ENCODE assay signal across 10 mouse cellular contexts in genomic region chr15:83539905-83540304, GRCm38 (mm10). TPM values are rescaled to one million over a fixed set of nuclear protein-coding genes. Genes with fewer than 3 reads are reported as not detected.
DNase-seq lines count a peak whose midpoint lies in the region; ATAC-seq and TF ChIP-seq lines count a peak whose summit lies in the region.
"Had no signal": no experiment of that assay in that cellular context is flagged by ENCODE, and none has a peak within 500 bp of the region (broad histone marks: within the 10 kb centered on the region; RNA-seq: fewer than 3 reads in every experiment).

No protein-coding gene starts in this region.

- 20% methylated on average over 4 of the region's 4 CpGs for WGBS in heart, embryonic 16.5 days
- WGBS in lung, adult 2 months: 16% methylated on average over 4 of the region's 4 CpGs
- WGBS in hindbrain, postnatal 0 days: 64% methylated on average over 4 of the region's 4 CpGs

- no peak for TF ChIP-seq POLR2A in lung, adult 2 months (IDR thresholded peaks at IDR 0.05; ENCODE audit: borderline replicate concordance, extremely low read depth, low read depth, low read length)

- H3K4me3 ChIP-seq in gastrocnemius, adult 2 months: peak overlapping the region; percentile 58
- no peak overlapping the region for H3K4me3 ChIP-seq in heart, embryonic 16.5 days (ENCODE audit: low read length)
- no peak overlapping the region for H3K4me3 ChIP-seq in lung, adult 2 months (replicated peaks; ENCODE audit: extremely low read depth, low read depth, low read length)
- no peak overlapping the region for H3K4me3 ChIP-seq in hindbrain, postnatal 0 days (ENCODE audit: low read length)

- H3K4me2 ChIP-seq in heart, embryonic 16.5 days (ENCODE audit: low read depth, low read length): peak overlapping the region; percentile 1
- no peak overlapping the region for H3K4me2 ChIP-seq in hindbrain, postnatal 0 days (ENCODE audit: low read depth, low read length)

- intact Hi-C loops in gastrocnemius, adult 2 months (cut with DNase I): no loop called here

- H3K27ac ChIP-seq in gastrocnemius, adult 2 months: peak overlapping the region; percentile 85
- peak overlapping the region; percentile 88 for H3K27ac ChIP-seq in heart, embryonic 16.5 days (ENCODE audit: low read length)
- H3K27ac ChIP-seq in hindbrain, postnatal 0 days: no peak overlapping the region
- H3K27ac ChIP-seq: kidney, postnatal 0 days had no signal

- peak; percentile 75 for ATAC-seq in heart, embryonic 16.5 days (replicated peaks; ENCODE audit: extremely low read depth, insufficient read depth, low FRiP score)
- ATAC-seq in hindbrain, postnatal 0 days: no peak
- ATAC-seq: forebrain, embryonic 14.5 days had no signal

- TF ChIP-seq CTCF in gastrocnemius, adult 2 months (IDR thresholded peaks at IDR 0.05): no peak
- no peak for TF ChIP-seq CTCF in lung, adult 2 months (IDR thresholded peaks at IDR 0.05; ENCODE audit: insufficient read depth, low read length)
- no peak for TF ChIP-seq CTCF in hindbrain, postnatal 0 days (IDR thresholded peaks at IDR 0.05; ENCODE audit: low read depth)

- 0 out of 2 replicates have a peak overlapping the region, but pooled peaks have one; percentile 43 for H3K9ac ChIP-seq in heart, embryonic 16.5 days (ENCODE audit: low read length)
- no peak overlapping the region for H3K9ac ChIP-seq in hindbrain, postnatal 0 days (replicated peaks; ENCODE audit: low read length)

- DNase-seq in adrenal gland, adult 8-10 months: peak; percentile 46
- DNase-seq in gastrocnemius, adult 2 months: peak; percentile 88
- peak; percentile 51 for DNase-seq in lung, adult 2 months
- DNase-seq in right cerebral cortex, postnatal 10 days (ENCODE audit: low spot score in 2 of 2): no peak
- no peak for DNase-seq in hindbrain, postnatal 0 days (ENCODE audit: low spot score)
- no peak for DNase-seq in spleen, postnatal 14 days (ENCODE audit: low spot score in 2 of 2)
- DNase-seq in urinary bladder, adult 18-20 months (ENCODE audit: low spot score in 2 of 2): no peak

- H3K4me1 ChIP-seq in heart, embryonic 16.5 days (ENCODE audit: control insufficient read depth, insufficient read depth, low read length): peaks cover 44% of the 10 kb centered on the region
- H3K4me1 ChIP-seq in lung, adult 2 months (ENCODE audit: control insufficient read depth, insufficient read depth, low read length): peaks cover 20% of the 10 kb centered on the region
- H3K4me1 ChIP-seq in hindbrain, postnatal 0 days (ENCODE audit: insufficient read depth, low read length): no peaks in the 10 kb centered on the region

- no peaks in the 10 kb centered on the region for H3K27me3 ChIP-seq in heart, embryonic 16.5 days (ENCODE audit: control insufficient read depth, insufficient read depth, low read length)
- H3K27me3 ChIP-seq in hindbrain, postnatal 0 days (ENCODE audit: insufficient read depth, low read length): no peaks in the 10 kb centered on the region

- H3K36me3 ChIP-seq in heart, embryonic 16.5 days (ENCODE audit: control insufficient read depth, insufficient read depth): peaks cover 9% of the 10 kb centered on the region
- H3K36me3 ChIP-seq in hindbrain, postnatal 0 days (ENCODE audit: insufficient read depth, low read length): no peaks in the 10 kb centered on the region

- no peaks in the 10 kb centered on the region for H3K9me3 ChIP-seq in heart, embryonic 16.5 days (replicated peaks; ENCODE audit: control insufficient read depth, low read length)
- no peaks in the 10 kb centered on the region for H3K9me3 ChIP-seq in hindbrain, postnatal 0 days (ENCODE audit: low read length)

RNA-seq across cellular contexts. Expression of gene Bik, which starts 13.2 kb away (rescaled TPM):
- 1 to 10 TPM; 3.1 to 8.1 (median 5.4) TPM for total RNA-seq in adrenal gland, adult 8-10 months (2022)
- 1 to 10 TPM in 1 of 2 experiments, under 1 TPM in 1; 0.50 to 1.2 TPM for total RNA-seq in gastrocnemius, adult 2 months (2021)
- polyA plus RNA-seq in heart, embryonic 16.5 days (2015; fragmentation: Nextera tagmentation; extraction: Ambion mirVana): 22.9 TPM in 2 replicates
- 21.8 and 25.1 TPM in 2 replicates for polyA plus RNA-seq in lung, adult 2 months (2012; rRNA removed)
- 0.16 and 0.97 TPM in 2 replicates for total RNA-seq in hindbrain, postnatal 0 days (2014; rRNA removed)
- polyA plus RNA-seq in hindbrain, postnatal 0 days (2015; fragmentation: Nextera tagmentation; extraction: Ambion mirVana): 0.68 and 1.3 TPM in 2 replicates

RNA-seq across cellular contexts. Expression of gene Tspo, which starts 23.5 kb away (rescaled TPM):
- 100 to 1,000 TPM; 480 to 546 (median 516) TPM for total RNA-seq in adrenal gland, adult 8-10 months (2022)
- 10 to 100 TPM; 22.2 to 22.7 TPM for total RNA-seq in gastrocnemius, adult 2 months (2021)
- polyA plus RNA-seq in heart, embryonic 16.5 days (2015; fragmentation: Nextera tagmentation; extraction: Ambion mirVana): 182 and 185 TPM in 2 replicates
- polyA plus RNA-seq in lung, adult 2 months (2012; rRNA removed): 396 and 550 TPM in 2 replicates
- 5.0 and 9.6 TPM in 2 replicates for total RNA-seq in hindbrain, postnatal 0 days (2014; rRNA removed)
- 17.1 and 17.3 TPM in 2 replicates for polyA plus RNA-seq in hindbrain, postnatal 0 days (2015; fragmentation: Nextera tagmentation; extraction: Ambion mirVana)

RNA-seq across cellular contexts. Expression of gene Mcat, which starts 23.7 kb away (rescaled TPM):
- 10 to 100 TPM; 38.4 to 51.7 (median 43.9) TPM for total RNA-seq in adrenal gland, adult 8-10 months (2022)
- 10 to 100 TPM; 18.6 to 23.8 TPM for total RNA-seq in gastrocnemius, adult 2 months (2021)
- polyA plus RNA-seq in heart, embryonic 16.5 days (2015; fragmentation: Nextera tagmentation; extraction: Ambion mirVana): 32.9 and 34.6 TPM in 2 replicates
- polyA plus RNA-seq in lung, adult 2 months (2012; rRNA removed): 17.4 and 17.9 TPM in 2 replicates
- 50.1 and 54.2 TPM in 2 replicates for total RNA-seq in hindbrain, postnatal 0 days (2014; rRNA removed)
- polyA plus RNA-seq in hindbrain, postnatal 0 days (2015; fragmentation: Nextera tagmentation; extraction: Ambion mirVana): 35.2 and 36.9 TPM in 2 replicates

RNA-seq across cellular contexts. Expression of gene Ttll1, which starts 29.2 kb away (rescaled TPM):
- total RNA-seq in adrenal gland, adult 8-10 months (2022): 10 to 100 TPM in 2 of 4 experiments, 1 to 10 TPM in 2; 9.8 to 16.5 (median 13.1) TPM
- total RNA-seq in gastrocnemius, adult 2 months (2021): 1 to 10 TPM; 2.5 to 3.8 TPM
- 23.9 and 24.1 TPM in 2 replicates for polyA plus RNA-seq in heart, embryonic 16.5 days (2015; fragmentation: Nextera tagmentation; extraction: Ambion mirVana)
- 9.0 and 12.6 TPM in 2 replicates for polyA plus RNA-seq in lung, adult 2 months (2012; rRNA removed)
- total RNA-seq in hindbrain, postnatal 0 days (2014; rRNA removed): 36.2 and 39.2 TPM in 2 replicates
- 91.9 and 104 TPM in 2 replicates for polyA plus RNA-seq in hindbrain, postnatal 0 days (2015; fragmentation: Nextera tagmentation; extraction: Ambion mirVana)

RNA-seq across cellular contexts. Expression of gene Ttll12, which starts 55.1 kb away (rescaled TPM):
- 10 to 100 TPM; 38.9 to 46.7 (median 42.5) TPM for total RNA-seq in adrenal gland, adult 8-10 months (2022)
- 1 to 10 TPM; 3.4 to 4.9 TPM for total RNA-seq in gastrocnemius, adult 2 months (2021)
- polyA plus RNA-seq in heart, embryonic 16.5 days (2015; fragmentation: Nextera tagmentation; extraction: Ambion mirVana): 18.8 and 20.7 TPM in 2 replicates
- polyA plus RNA-seq in lung, adult 2 months (2012; rRNA removed): 19.2 and 21.6 TPM in 2 replicates
- total RNA-seq in hindbrain, postnatal 0 days (2014; rRNA removed): 56.9 and 60.6 TPM in 2 replicates
- polyA plus RNA-seq in hindbrain, postnatal 0 days (2015; fragmentation: Nextera tagmentation; extraction: Ambion mirVana): 31.3 and 32.6 TPM in 2 replicates

Comparison
In these comparisons a context has a peak if more than half of its experiments do, and no peak if none do; other contexts are left out.
1. DNase-seq: peak in adrenal gland, adult 8-10 months (single experiment), gastrocnemius, adult 2 months (single experiment) and lung, adult 2 months (single experiment); none in right cerebral cortex, postnatal 10 days (0 of 2), hindbrain, postnatal 0 days (single experiment), spleen, postnatal 14 days (0 of 2) and urinary bladder, adult 18-20 months (0 of 2).
2. RNA of gene Tspo, which starts 23.5 kb away (total RNA-seq): 480 to 546 TPM in adrenal gland, adult 8-10 months; 22.2 to 22.7 TPM in gastrocnemius, adult 2 months and 5.0 to 9.6 TPM in hindbrain, postnatal 0 days; every median in the first group is over 10 times any median in the second.